In the genomic region with DNA sequence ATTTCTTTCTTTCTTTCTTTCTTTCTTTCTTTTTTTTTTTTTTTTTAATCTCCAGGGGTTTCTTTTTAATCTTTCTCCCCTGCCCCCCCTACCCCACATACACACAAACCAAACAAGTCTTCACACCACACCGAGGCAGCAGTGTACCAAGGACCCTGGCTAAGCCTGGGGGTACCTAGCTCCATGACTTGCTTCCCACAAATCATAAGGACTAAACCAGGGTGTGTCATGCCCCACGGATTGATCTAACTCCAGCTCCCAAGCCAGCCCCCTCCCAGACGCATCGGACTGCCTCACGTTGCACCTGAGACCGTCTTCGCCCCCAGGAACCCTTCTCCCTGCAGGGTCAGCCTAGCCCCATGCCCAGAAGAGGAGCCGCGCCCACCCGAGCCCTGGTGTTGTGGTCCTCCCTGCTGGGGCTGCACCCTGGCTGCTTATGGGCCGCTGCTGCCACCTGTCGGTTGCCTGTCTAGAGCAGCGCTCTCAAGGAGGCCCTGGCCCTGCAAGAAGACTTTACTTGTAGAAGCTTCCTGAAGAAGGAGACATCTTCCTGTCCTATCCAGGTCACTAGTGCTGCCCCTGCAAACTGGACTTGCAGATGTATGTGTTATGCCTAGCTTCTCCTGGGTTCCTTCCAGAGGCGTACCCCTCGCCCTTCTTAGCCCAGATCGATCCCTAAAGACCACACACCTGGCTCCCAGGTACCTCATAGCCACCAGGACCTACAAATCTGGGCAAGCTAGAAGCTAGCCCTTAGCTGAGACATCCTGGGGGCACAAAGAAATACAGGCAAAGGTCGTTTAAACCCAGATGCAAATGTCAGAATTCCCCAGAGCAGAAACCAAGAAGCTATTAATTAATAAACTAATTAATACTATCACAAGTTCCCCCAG, we compare ENCODE assay signal across 8 mouse cellular contexts. TPM values are rescaled to one million over a fixed set of nuclear protein-coding genes. Genes with fewer than 3 reads are reported as not detected.
DNase-seq lines count a peak whose midpoint lies in the region; ATAC-seq and TF ChIP-seq lines count a peak whose summit lies in the region.

No protein-coding gene starts in this region.

- WGBS in hindbrain, postnatal 0 days, result 14% methylated on average over 17 of the region's 17 CpGs

- peak overlapping the region; percentile 59 for H3K4me3 ChIP-seq in gastrocnemius, adult 2 months
- peak overlapping the region; percentile 23 for H3K4me3 ChIP-seq in hindbrain, postnatal 0 days (ENCODE audit: low read length)
- peak overlapping the region; percentile 47 for H3K4me3 ChIP-seq in left cerebral cortex, adult 2 months

- H3K36me3 ChIP-seq in hindbrain, postnatal 0 days (ENCODE audit: insufficient read depth, low read length), result no peaks in the 10 kb centered on the region

- H3K4me1 ChIP-seq in hindbrain, postnatal 0 days (ENCODE audit: insufficient read depth, low read length), result no peaks in the 10 kb centered on the region

- H3K27ac ChIP-seq in gastrocnemius, adult 2 months, result no peak overlapping the region
- H3K27ac ChIP-seq in hindbrain, postnatal 0 days, result no peak overlapping the region
- no peak overlapping the region for H3K27ac ChIP-seq in left cerebral cortex, adult 2 months

- H3K9ac ChIP-seq in hindbrain, postnatal 0 days (replicated peaks; ENCODE audit: low read length), result peak overlapping the region; percentile 6; the same call in 1 of the 2 replicates

- intact Hi-C loops in gastrocnemius, adult 2 months (cut with DNase I), result loop anchor here (1.0 to 5.0 kb wide), 3 partner anchors 105 to 944 kb away; no protein-coding TSS in a partner anchor
- intact Hi-C loops in left cerebral cortex, adult 2 months (cut with DNase I), result loop anchor here (1.0 to 10.0 kb wide), 5 partner anchors 106 to 1356 kb away; a partner anchor contains a TSS

- CTCF ChIA-PET in Patski (lab: Charles Lee), result interaction anchor here (0.6 to 3.0 kb wide), 21 partner anchors 8 to 944 kb away, joined by 3 to 20 read pairs (median 3); a partner anchor contains a TSS

- in situ Hi-C loops in Patski (cut with MboI; ENCODE audit: low pct_unique_long_range_greater_than_20kb), result loop anchor here (10.0 kb wide), 2 partner anchors 263 to 823 kb away; no protein-coding TSS in a partner anchor

- TF ChIP-seq CTCF in Patski (IDR thresholded peaks at IDR 0.05), result peak; percentile 97
- peak; percentile 93 for TF ChIP-seq CTCF in gastrocnemius, adult 2 months (IDR thresholded peaks at IDR 0.05)
- TF ChIP-seq CTCF in hindbrain, postnatal 0 days (IDR thresholded peaks at IDR 0.05; ENCODE audit: low read depth), result peak; percentile 97
- peak; percentile 97 for TF ChIP-seq CTCF in left cerebral cortex, adult 2 months (IDR thresholded peaks at IDR 0.05)

- DNase-seq in Patski (ENCODE audit: low read depth, low spot score), result no peak
- DNase-seq in cerebellum, postnatal 14 days, result peak; percentile 90 to 93
- DNase-seq in gastrocnemius, adult 2 months, result peak; percentile 81
- DNase-seq in hindbrain, postnatal 0 days (ENCODE audit: low spot score), result peak; percentile 94
- DNase-seq in left cerebral cortex, adult 2 months (ENCODE audit: extremely low spot score in 1 of 2, low spot score in 2 of 2), result peak; percentile 77 to 79
- peak; percentile 74 for DNase-seq in right cerebral cortex, adult 18-20 months
- DNase-seq in urinary bladder, postnatal 25 days (ENCODE audit: low spot score), result peak; percentile 75

- no peaks in the 10 kb centered on the region for H3K9me3 ChIP-seq in hindbrain, postnatal 0 days (ENCODE audit: low read length)

- POLR2A ChIA-PET in Patski (lab: Charles Lee), result interaction anchor here (0.6 to 0.7 kb wide), 2 partner anchors 432 to 912 kb away, joined by 3 read pairs; no protein-coding TSS in a partner anchor

- ATAC-seq in Patski, result peak; percentile 49
- peak; percentile 87 for ATAC-seq in hindbrain, postnatal 0 days
- ATAC-seq in megakaryocyte, adult 5-6 weeks (ENCODE audit: poor library complexity, severe bottlenecking), result peak; percentile 89

- peaks cover 2% of the 10 kb centered on the region for H3K27me3 ChIP-seq in Patski
- no peaks in the 10 kb centered on the region; the same call in 1 of the 2 replicates for H3K27me3 ChIP-seq in hindbrain, postnatal 0 days (ENCODE audit: insufficient read depth, low read length)

- peak overlapping the region; percentile 56 for H3K4me2 ChIP-seq in hindbrain, postnatal 0 days (ENCODE audit: low read depth, low read length)

RNA-seq across cellular contexts. Expression of a gene that starts 56.2 kb away (rescaled TPM):
- 0.08 TPM for polyA plus RNA-seq in Patski (2021)
- under 1 TPM in 1 of 2 experiments, not detected in 1; 0.36 TPM for total RNA-seq in gastrocnemius, adult 2 months (2021)
- total RNA-seq in hindbrain, postnatal 0 days (2014; rRNA removed), result 0.37 TPM in 1 of 2 replicates, not detected in the other
- 0.86 and 1.0 TPM in 2 replicates for polyA plus RNA-seq in hindbrain, postnatal 0 days (2015; fragmentation: Nextera tagmentation; extraction: Ambion mirVana)
- total RNA-seq in left cerebral cortex, adult 2 months (2021), result not detected
- not detected in 2 replicates for total RNA-seq in megakaryocyte, adult 5-6 weeks (2015)
- total RNA-seq in megakaryocyte, adult 5-6 weeks (2017), result not detected in 2 replicates
